14 mouse cellular contexts compared by ENCODE assay signal in genomic region chr3:98434088-98434816, GRCm38 (mm10). TPM values are rescaled to one million over a fixed set of nuclear protein-coding genes. Genes with fewer than 3 reads are reported as not detected.
A peak's percentile ranks its signal among the peaks of the same experiment; 100 is the strongest.
DNase-seq lines count a peak whose midpoint lies in the region; ATAC-seq lines count a peak whose summit lies in the region.
"Had no signal": no experiment of that assay in that cellular context is flagged by ENCODE, and none has a peak within 500 bp of the region (broad histone marks: within the 10 kb centered on the region; RNA-seq: fewer than 3 reads in every experiment).

No protein-coding gene starts in this region.

- peak; percentile 47; the same call in 1 of the 2 replicates for ATAC-seq in intestine, embryonic 14.5 days (replicated peaks; ENCODE audit: low FRiP score, low TSS enrichment, low read depth)
- ATAC-seq: inflammation-experienced regulatory T-cells, adult 6 months had no signal

- no peaks in the 10 kb centered on the region for H3K4me1 ChIP-seq in intestine, embryonic 14.5 days (replicated peaks; ENCODE audit: control insufficient read depth, insufficient read depth, low read length)
- H3K4me1 ChIP-seq: embryonic facial prominence, embryonic 15.5 days had no signal

- no peak overlapping the region for H3K4me3 ChIP-seq in intestine, embryonic 14.5 days (ENCODE audit: low read depth, low read length)
- H3K4me3 ChIP-seq: embryonic facial prominence, embryonic 15.5 days had no signal

- H3K27me3 ChIP-seq in intestine, embryonic 14.5 days (replicated peaks; ENCODE audit: control insufficient read depth, insufficient read depth, low read length), result peaks cover 1% of the 10 kb centered on the region; the same call in 1 of the 2 replicates

- H3K4me2 ChIP-seq in intestine, embryonic 14.5 days (ENCODE audit: low read length), result no peak overlapping the region
- H3K4me2 ChIP-seq: embryonic facial prominence, embryonic 15.5 days had no signal

- DNase-seq in kidney, postnatal 14 days, result peak; percentile 2
- no peak for DNase-seq in kidney, adult 9 months
- peak; percentile 47 for DNase-seq in 416B (ENCODE audit: low read depth)
- peak; percentile 61 for DNase-seq in ES-CJ7 (ENCODE audit: low read depth, low spot score)
- DNase-seq in intestine, embryonic 14.5 days (ENCODE audit: low spot score), result peak; percentile 49
- DNase-seq in right cerebral cortex, postnatal 36 days (ENCODE audit: low spot score in 2 of 2), result no peak
- no peak for DNase-seq in cerebellum, adult 9-10 months
- no peak for DNase-seq in layer of hippocampus, adult 9-10 months (ENCODE audit: low spot score)
- DNase-seq: adrenal gland, adult 2 months; lung, postnatal 10 days; right cerebral cortex, postnatal 4 days; thymus, adult 2 months had no signal

- no CpG with 5 or more reads among the region's 1 CpGs for WGBS in intestine, embryonic 14.5 days

- H3K27ac ChIP-seq in intestine, embryonic 14.5 days (ENCODE audit: low read depth), result no peak overlapping the region
- H3K27ac ChIP-seq: embryonic facial prominence, embryonic 15.5 days had no signal

- H3K36me3 ChIP-seq in intestine, embryonic 14.5 days (ENCODE audit: control insufficient read depth, insufficient read depth, low read length), result no peaks in the 10 kb centered on the region
- H3K36me3 ChIP-seq: embryonic facial prominence, embryonic 15.5 days had no signal

- H3K9ac ChIP-seq in intestine, embryonic 14.5 days (ENCODE audit: low read length), result no peak overlapping the region
- H3K9ac ChIP-seq: embryonic facial prominence, embryonic 15.5 days had no signal

- H3K9me3 ChIP-seq in intestine, embryonic 14.5 days (ENCODE audit: control insufficient read depth, low read length), result no peaks in the 10 kb centered on the region
- H3K9me3 ChIP-seq: embryonic facial prominence, embryonic 15.5 days had no signal

RNA-seq across cellular contexts. Expression of gene Gm4450, which starts 22.7 kb away (rescaled TPM):
- polyA plus RNA-seq in intestine, embryonic 14.5 days (2014; fragmentation: Nextera tagmentation; extraction: Ambion mirVana), result not detected in 2 replicates
- polyA plus RNA-seq: adrenal gland, adult 2 months; embryonic facial prominence, embryonic 15.5 days; inflammation-experienced regulatory T-cells, adult 6 months; thymus, adult 2 months had no signal

RNA-seq across cellular contexts. Expression of gene Zfp697, which starts 52.0 kb away (rescaled TPM):
- 9.9 and 11.5 TPM in 2 replicates for polyA plus RNA-seq in intestine, embryonic 14.5 days (2014; fragmentation: Nextera tagmentation; extraction: Ambion mirVana)
- polyA plus RNA-seq: inflammation-experienced regulatory T-cells, adult 6 months had no signal

Comparison
In these comparisons a context has a peak if more than half of its experiments do, and no peak if none do; other contexts are left out.
1. DNase-seq: peak in kidney, postnatal 14 days (single experiment), 416B (single experiment), ES-CJ7 (single experiment) and intestine, embryonic 14.5 days (single experiment); none in kidney, adult 9 months (single experiment), right cerebral cortex, postnatal 36 days (0 of 2), cerebellum, adult 9-10 months (single experiment) and layer of hippocampus, adult 9-10 months (single experiment).